Mouse (Mus musculus): Measurements from ENCODE around the gene Cldn6. TPM values are rescaled to one million over a fixed set of nuclear protein-coding genes. Genes with fewer than 3 reads are reported as not detected.

The Cldn6 gene
- total and polyA plus RNA-seq, 3 experiments: not detected

DNA sequence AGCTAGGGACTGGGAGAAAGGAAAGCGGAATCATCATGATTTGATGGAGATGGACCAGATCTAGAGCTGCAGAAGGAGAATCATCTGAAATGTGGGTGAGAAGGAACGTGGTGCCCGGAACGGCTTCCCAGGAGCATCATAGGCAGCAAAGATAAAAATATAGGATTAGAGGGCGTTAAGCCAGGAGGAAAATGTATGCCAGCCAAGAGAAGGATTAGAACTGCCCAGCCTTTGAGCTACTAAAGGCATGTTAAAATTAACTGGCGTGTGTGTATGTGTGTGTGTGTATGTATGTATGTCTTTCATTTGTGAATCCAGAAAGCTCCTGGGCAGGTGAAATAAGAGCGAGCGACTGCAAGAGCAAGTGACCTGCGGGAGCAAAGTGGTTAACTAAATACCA lies 24.3 kb downstream of the Cldn6 start:
- Histone ChIP-seq H3K27ac (ENCODE audit: control insufficient read depth, low read depth, low read length) (no peak overlapping the region), H3K4me3 (ENCODE audit: control insufficient read depth in 1 of 2, insufficient read depth in 1 of 2, low read depth in 2 of 2, low read length in 2 of 2) (no peak overlapping the region), H3K27me3 (ENCODE audit: control insufficient read depth in 1 of 2, insufficient read depth in 2 of 2, low read length in 2 of 2) (peaks cover 2% of the 10 kb centered on the region in 2 experiments; a peak in 1 of 4 replicates), H3K4me1 (ENCODE audit: control insufficient read depth in 1 of 2, insufficient read depth in 2 of 2, low read length in 2 of 2) (no peaks in the 10 kb centered on the region), H3K9me3 (replicated peaks; ENCODE audit: insufficient read depth, low read length) (no peaks in the 10 kb centered on the region), H3K79me2 (ENCODE audit: control insufficient read depth, insufficient read depth, low read length, poor library complexity) (no peaks in the 10 kb centered on the region; the same call in 1 of the 2 replicates), H3K36me3 (ENCODE audit: control insufficient read depth in 1 of 2, insufficient read depth in 2 of 2, low read length in 2 of 2) (peaks cover 0 to 2% of the 10 kb centered on the region in 2 experiments; a peak in 1 of 4 replicates), H3K9ac (ENCODE audit: control insufficient read depth, low read depth, low read length, poor library complexity, severe bottlenecking) (no peak overlapping the region)
- TF ChIP-seq MAX (IDR thresholded peaks at IDR 0.05; ENCODE audit: low read length): no peak
- TF ChIP-seq CHD2 (IDR thresholded peaks at IDR 0.05; ENCODE audit: low read length): no peak
- TF ChIP-seq RAD21 (IDR thresholded peaks at IDR 0.05; ENCODE audit: low read depth, low read length): no peak
- TF ChIP-seq SIN3A (IDR thresholded peaks at IDR 0.05; ENCODE audit: low read length): no peak
- TF ChIP-seq MXI1 (IDR thresholded peaks at IDR 0.05; ENCODE audit: low read depth, low read length): no peak
- TF ChIP-seq ZMIZ1 (IDR thresholded peaks at IDR 0.05; ENCODE audit: low read depth, low read length): no peak
- TF ChIP-seq MAFK (IDR thresholded peaks at IDR 0.05; ENCODE audit: borderline replicate concordance, low read depth, low read length): no peak
- no peak for TF ChIP-seq ELF1 (IDR thresholded peaks at IDR 0.05; ENCODE audit: low read depth, low read length)
- no peak for TF ChIP-seq TCF12 (IDR thresholded peaks at IDR 0.05; ENCODE audit: low read depth, low read length)
- no peak for TF ChIP-seq MEF2A (IDR thresholded peaks at IDR 0.05; ENCODE audit: extremely low read depth, insufficient replicate concordance, low read depth, low read length, poor library complexity, severe bottlenecking)
- no peak for TF ChIP-seq E2F4 (IDR thresholded peaks at IDR 0.05; ENCODE audit: borderline replicate concordance, low read depth, low read length)
- TF ChIP-seq POLR2A (IDR thresholded peaks at IDR 0.05; ENCODE audit: control insufficient read depth in 1 of 2, insufficient read depth in 1 of 2, low read depth in 1 of 2, low read length in 2 of 2, poor library complexity in 1 of 2): no peak
- TF ChIP-seq MYC (IDR thresholded peaks at IDR 0.05; ENCODE audit: low read depth, low read length): no peak
- TF ChIP-seq NELFE (IDR thresholded peaks at IDR 0.05; ENCODE audit: low read depth, low read length): no peak
- TF ChIP-seq TAL1 (IDR thresholded peaks at IDR 0.05; ENCODE audit: low read length): no peak
- DNase-seq (ENCODE audit: low read depth, low spot score): no peak

DNA sequence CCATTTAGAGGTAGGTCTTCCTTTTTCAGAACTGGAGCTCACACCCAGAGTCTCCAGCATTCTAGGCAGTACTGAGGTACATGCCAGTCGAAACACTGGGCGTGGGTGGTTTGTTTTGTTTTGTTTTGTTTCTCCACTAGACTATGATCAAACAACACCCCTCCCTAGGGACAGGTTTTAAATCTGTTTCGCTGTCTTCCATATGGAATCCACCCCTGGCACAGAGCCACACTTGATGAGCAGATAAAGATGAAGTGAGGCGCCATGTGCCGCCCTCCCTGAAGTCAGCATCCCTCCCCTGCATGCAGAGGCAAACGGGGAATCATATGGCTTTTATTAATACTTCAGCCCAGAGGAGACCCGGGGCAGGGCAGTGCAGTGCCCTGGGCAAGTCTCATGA lies 25.7 kb downstream of the Cldn6 start:
- Histone ChIP-seq H3K4me1 (ENCODE audit: control insufficient read depth in 1 of 2, insufficient read depth in 2 of 2, low read length in 2 of 2) (no peaks in the 10 kb centered on the region), H3K4me3 (ENCODE audit: control insufficient read depth in 1 of 2, insufficient read depth in 1 of 2, low read depth in 2 of 2, low read length in 2 of 2) (no peak overlapping the region), H3K9ac (ENCODE audit: control insufficient read depth, low read depth, low read length, poor library complexity, severe bottlenecking) (no peak overlapping the region), H3K9me3 (replicated peaks; ENCODE audit: insufficient read depth, low read length) (no peaks in the 10 kb centered on the region), H3K27ac (ENCODE audit: control insufficient read depth, low read depth, low read length) (no peak overlapping the region), H3K36me3 (ENCODE audit: control insufficient read depth in 1 of 2, insufficient read depth in 2 of 2, low read length in 2 of 2) (no peaks in the 10 kb centered on the region), H3K27me3 (ENCODE audit: control insufficient read depth in 1 of 2, insufficient read depth in 2 of 2, low read length in 2 of 2) (peaks cover 4 to 5% of the 10 kb centered on the region in 2 experiments; a peak in 3 of 4 replicates), H3K79me2 (ENCODE audit: control insufficient read depth, insufficient read depth, low read length, poor library complexity) (no peaks in the 10 kb centered on the region; the same call in 1 of the 2 replicates)
- no peak for DNase-seq (ENCODE audit: low read depth, low spot score)
- TF ChIP-seq KAT2A (conservative IDR thresholded peaks at IDR 0.05; ENCODE audit: low read depth, low read length): no peak
- no peak for TF ChIP-seq E2F4 (IDR thresholded peaks at IDR 0.05; ENCODE audit: borderline replicate concordance, low read depth, low read length)
- TF ChIP-seq RCOR1 (IDR thresholded peaks at IDR 0.05; ENCODE audit: low read depth, low read length): no peak
- TF ChIP-seq ZC3H11A (IDR thresholded peaks at IDR 0.05; ENCODE audit: low read depth, low read length): no peak
